Mouse (Mus musculus) kidney, embryonic 16.5 days (tissue): ENCODE data around the gene Dok1. TPM values are rescaled to one million over a fixed set of nuclear protein-coding genes. Genes with fewer than 3 reads are reported as not detected.

Source experiments
- ATAC-seq: fragments of 200-750 bp; cut with Nextera tagmentation; 2 replicates; pipeline ENCODE4 v1.8.0; 2017; ENCODE audit warnings: moderate TSS enrichment; ENCODE audit not compliant: low FRiP score, low TSS enrichment
- H3K27ac ChIP-seq: fragments of 300-500 bp; sonication (generic); 2 replicates; pipeline ENCODE4 v1.5.1; 2014; ENCODE audit warnings: low read length
- H3K27me3 ChIP-seq: fragments of 300-500 bp; sonication (generic); 2 replicates; pipeline ENCODE4 v1.6.1; 2014; ENCODE audit warnings: low read length, control low read depth, mixed read lengths; ENCODE audit not compliant: insufficient read depth
- H3K36me3 ChIP-seq: fragments of 300-500 bp; sonication (generic); 2 replicates; pipeline ENCODE4 v1.6.1; 2014; ENCODE audit warnings: low read length, control low read depth, mixed read lengths; ENCODE audit not compliant: insufficient read depth
- H3K4me1 ChIP-seq: fragments of 300-500 bp; sonication (generic); 2 replicates; pipeline ENCODE4 v1.6.1; 2014; ENCODE audit warnings: low read length, control low read depth, mixed read lengths; ENCODE audit not compliant: insufficient read depth
- H3K4me2 ChIP-seq: fragments of 300-500 bp; sonication (generic); replicated peaks from 2 replicates; pipeline ENCODE4 v1.6.1; 2014; ENCODE audit warnings: low read depth, low read length
- H3K4me3 ChIP-seq: fragments of 300-500 bp; sonication (generic); 2 replicates; pipeline ENCODE4 v1.5.1; 2014; ENCODE audit warnings: mild to moderate bottlenecking, low read length
- H3K9ac ChIP-seq: fragments of 300-500 bp; sonication (generic); replicated peaks from 2 replicates; pipeline ENCODE4 v1.6.1; 2014; ENCODE audit warnings: low read length
- H3K9me3 ChIP-seq: fragments of 300-500 bp; sonication (generic); 2 replicates; pipeline ENCODE4 v1.6.1; 2016; ENCODE audit warnings: low read length, control low read depth
- WGBS: fragments of 180-500 bp; shearing (Covaris S2); extraction: QIAGEN DNeasy Blood & Tissue Kit; methylation state at CpG from one replicate; pipeline ENCODE4 v1.1.7; 2014; 5-methylcytosine and 5-hydroxymethylcytosine counted together
- microRNA-seq: library from miRNA; unstranded; fragments of <30 nt; microRNA quantifications from one replicate; pipeline ENCODE4, GENCODE M21; 2016
- polyA plus RNA-seq: library from polyadenylated mRNA; unstranded; fragments of >200 nt; fragmentation: Nextera tagmentation; extraction: Ambion mirVana; gene quantifications from 2 replicates; pipeline ENCODE4 v1.2.1, GENCODE M21; 2015

The Dok1 gene
- polyA plus RNA-seq, 1 experiment from 2014 or later: 14.8 TPM

DNA sequence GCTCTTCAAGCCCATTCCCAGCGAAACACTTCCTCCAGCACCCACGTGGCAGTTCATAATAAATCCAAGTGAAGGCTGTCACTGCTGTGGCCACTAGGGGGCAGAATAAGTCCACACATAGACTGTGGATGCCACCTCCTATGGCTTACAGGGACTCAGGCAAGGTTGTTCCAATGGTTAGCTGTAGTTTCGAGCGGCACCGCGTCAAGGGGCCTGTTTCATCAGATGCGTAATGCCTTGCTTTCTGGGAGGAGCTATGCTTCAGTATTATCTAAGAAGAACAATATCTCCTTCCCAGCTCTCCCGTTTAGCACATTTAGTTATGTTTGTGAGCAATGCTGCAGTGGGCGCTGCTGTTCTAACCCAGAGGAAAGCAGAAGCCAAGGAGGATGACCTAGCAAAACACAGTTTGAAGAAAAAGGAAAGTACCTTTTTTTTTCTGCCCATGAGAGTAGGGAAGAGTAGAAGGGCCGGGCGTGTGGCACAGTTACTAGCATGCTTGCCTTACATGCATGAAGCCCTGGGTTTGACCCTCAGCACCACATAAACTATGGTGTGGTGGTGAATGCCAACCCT is 36.4 kb downstream of the Dok1 start:
- no peaks in the 10 kb centered on the region for H3K27me3 ChIP-seq
- peak overlapping the region; percentile 36; the same call in 1 of the 2 replicates for H3K9ac ChIP-seq
- peak overlapping the region; percentile 37 for H3K4me2 ChIP-seq
- peaks cover 11% of the 10 kb centered on the region for H3K4me1 ChIP-seq
- ATAC-seq: peak; percentile 93
- H3K36me3 ChIP-seq: no peaks in the 10 kb centered on the region
- H3K27ac ChIP-seq: peak overlapping the region; percentile 78
- H3K9me3 ChIP-seq: no peaks in the 10 kb centered on the region
- WGBS: 11% methylated on average over 11 of the region's 11 CpGs
- H3K4me3 ChIP-seq: peak overlapping the region; percentile 11; the same call in 1 of the 2 replicates

GRCm38 (mm10) chr6:82994372-82994771 is 38.9 kb downstream of the Dok1 start:
- H3K4me2 ChIP-seq: no peak overlapping the region
- H3K9me3 ChIP-seq: no peaks in the 10 kb centered on the region
- H3K4me3 ChIP-seq: no peak overlapping the region
- no peak overlapping the region for H3K27ac ChIP-seq
- no peaks in the 10 kb centered on the region for H3K27me3 ChIP-seq
- WGBS: 79% methylated on average over 7 of the region's 7 CpGs
- H3K9ac ChIP-seq: no peak overlapping the region
- peaks cover 11% of the 10 kb centered on the region for H3K4me1 ChIP-seq
- no peaks in the 10 kb centered on the region for H3K36me3 ChIP-seq
- ATAC-seq: no peak

- H3K9me3 ChIP-seq: no peaks in the 10 kb centered on the region
- no peak overlapping the region for H3K27ac ChIP-seq
- peaks cover 11% of the 10 kb centered on the region for H3K4me1 ChIP-seq
- H3K9ac ChIP-seq: no peak overlapping the region
- 42% methylated on average over 1 of the region's 1 CpGs for WGBS
- H3K36me3 ChIP-seq: no peaks in the 10 kb centered on the region
- ATAC-seq: no peak
- H3K4me3 ChIP-seq: no peak overlapping the region
- H3K27me3 ChIP-seq: no peaks in the 10 kb centered on the region
- no peak overlapping the region for H3K4me2 ChIP-seq
Observed at GRCm38 (mm10) chr6:82993696-82994095, 39.6 kb downstream of the Dok1 start.

- H3K9ac ChIP-seq: no peak overlapping the region
- no peak overlapping the region for H3K4me3 ChIP-seq
- H3K9me3 ChIP-seq: no peaks in the 10 kb centered on the region
- no peaks in the 10 kb centered on the region for H3K27me3 ChIP-seq
- H3K36me3 ChIP-seq: no peaks in the 10 kb centered on the region
- WGBS: 9% methylated on average over 9 of the region's 9 CpGs
- H3K4me1 ChIP-seq: 0 out of 2 replicates have a peak, but pooled peaks cover 3% of the 10 kb centered on the region
- ATAC-seq: peak; percentile 79; the same call in 1 of the 2 replicates
- 0 out of 2 replicates have a peak overlapping the region, but pooled peaks have one; percentile 16 for H3K4me2 ChIP-seq
- H3K27ac ChIP-seq: peak overlapping the region; percentile 47; the same call in 1 of the 2 replicates
Observed at GRCm38 (mm10) chr6:82987411-82987971, 45.8 kb downstream of the Dok1 start.

Small RNA genes within 50 kb of the gene (microRNA-seq; reads per million reads assigned to microRNA genes)
- gene Mir7040: 0.79 reads per million

Other genes starting within 250 kb of the Dok1 start
- 1.1 and 1.6 TPM in 2 replicates for gene Sema4f, start 93.7 kb downstream of the Dok1 start, polyA plus RNA-seq
- 0.29 and 0.69 TPM in 2 replicates for gene M1ap, start 86.6 kb downstream of the Dok1 start, polyA plus RNA-seq
- gene Loxl3, start 702 bp upstream of the Dok1 start, polyA plus RNA-seq: 24.4 and 26.1 TPM in 2 replicates
- gene Aup1, start 21.1 kb upstream of the Dok1 start, polyA plus RNA-seq: 244 and 260 TPM in 2 replicates
- gene Htra2, start 21.8 kb upstream of the Dok1 start, polyA plus RNA-seq: 91.9 and 94.3 TPM in 2 replicates
- gene Dqx1, start 24.4 kb upstream of the Dok1 start, polyA plus RNA-seq: 5.0 and 5.2 TPM in 2 replicates
- gene Tlx2, start 36.8 kb upstream of the Dok1 start, polyA plus RNA-seq: 0.49 and 0.73 TPM in 2 replicates
- 43.1 and 44.5 TPM in 2 replicates for gene Pcgf1, start 44.4 kb upstream of the Dok1 start, polyA plus RNA-seq
- gene Lbx2, start 52.9 kb upstream of the Dok1 start, polyA plus RNA-seq: 8.6 TPM in 2 replicates
- gene Ccdc142, start 68.1 kb upstream of the Dok1 start, polyA plus RNA-seq: 3.5 and 3.9 TPM in 2 replicates
- 2.8 and 3.3 TPM in 2 replicates for gene Gm42688, start 68.1 kb upstream of the Dok1 start, polyA plus RNA-seq
- gene Mrpl53, start 75.6 kb upstream of the Dok1 start, polyA plus RNA-seq: 131 and 143 TPM in 2 replicates
- 10.6 and 34.9 TPM in 2 replicates for gene Mogs, start 82.0 kb upstream of the Dok1 start, polyA plus RNA-seq
- 159 and 160 TPM in 2 replicates for gene Wbp1, start 88.1 kb upstream of the Dok1 start, polyA plus RNA-seq
- 14.2 TPM in 2 replicates for gene Ino80b, start 92.0 kb upstream of the Dok1 start, polyA plus RNA-seq
- gene Rtkn, start 102.0 kb upstream of the Dok1 start, polyA plus RNA-seq: 43.0 and 43.9 TPM in 2 replicates
- 7.7 and 8.0 TPM in 2 replicates for gene Wdr54, start 122.9 kb upstream of the Dok1 start, polyA plus RNA-seq
- 2.6 and 2.8 TPM in 2 replicates for gene 1700003E16Rik, start 122.9 kb upstream of the Dok1 start, polyA plus RNA-seq
- 97.7 and 101 TPM in 2 replicates for gene Dctn1, start 132.4 kb upstream of the Dok1 start, polyA plus RNA-seq
- 0.72 and 0.91 TPM in 2 replicates for gene Slc4a5, start 186.4 kb upstream of the Dok1 start, polyA plus RNA-seq